Mouse (Mus musculus) ES-E14 (cell line): ENCODE data around the gene Hif1an. TPM values are rescaled to one million over a fixed set of nuclear protein-coding genes. Genes with fewer than 3 reads are reported as not detected.

Source experiments
- DNase-seq: peaks from one replicate; pipeline ENCODE4 v3.0.0-alpha.2; 2013; ENCODE audit warnings: low read depth, low spot score
- H3K27ac ChIP-seq: 2 replicates; pipeline ENCODE4 v1.5.1; 2012; ENCODE audit warnings: low read depth, mild to moderate bottlenecking, low read length, moderate library complexity, mixed read lengths; ENCODE audit not compliant: poor library complexity, insufficient read depth, severe bottlenecking
- H3K36me3 ChIP-seq: 2 replicates; pipeline ENCODE4 v1.6.1; 2012; ENCODE audit warnings: mild to moderate bottlenecking, low read length, moderate library complexity, mixed read lengths; ENCODE audit not compliant: control insufficient read depth, poor library complexity, insufficient read depth, severe bottlenecking
- H3K4me1 ChIP-seq, 2 experiments: fragments of 150-350 bp in 1 of 2; sonication (generic) in 1 of 2; 2 replicates each; pipeline ENCODE4 v1.6.1; 2012; ENCODE audit warnings: low read length in 2 of 2, mild to moderate bottlenecking in 1 of 2, mixed read lengths in 1 of 2; ENCODE audit not compliant: control insufficient read depth in 2 of 2, insufficient read depth in 2 of 2, poor library complexity in 1 of 2
- H3K4me3 ChIP-seq, 2 experiments: fragments of 150-350 bp in 1 of 2; sonication (generic) in 1 of 2; 2 replicates each; pipeline ENCODE4 v1.5.1; 2012; ENCODE audit warnings: low read length in 2 of 2, low read depth in 1 of 2, mild to moderate bottlenecking in 1 of 2, mixed read lengths in 1 of 2; ENCODE audit not compliant: insufficient read depth in 1 of 2, poor library complexity in 1 of 2, severe bottlenecking in 1 of 2
- H3K9ac ChIP-seq: 2 replicates; pipeline ENCODE4 v1.6.1; 2012; ENCODE audit warnings: low read depth, mild to moderate bottlenecking, low read length, mixed read lengths; ENCODE audit not compliant: poor library complexity, insufficient read depth, severe bottlenecking
- H3K9me3 ChIP-seq: fragments of 150-350 bp; sonication (generic); 2 replicates; pipeline ENCODE4 v1.6.1; 2012; ENCODE audit warnings: low read depth, mild to moderate bottlenecking, low read length; ENCODE audit not compliant: control insufficient read depth, insufficient read depth
- CHD2 ChIP-seq: IDR thresholded peaks from 2 replicates; pipeline ENCODE4 v1.6.1; 2014; ENCODE audit warnings: mild to moderate bottlenecking, low read depth, low read length, inconsistent platforms
- HCFC1 ChIP-seq: IDR thresholded peaks from 2 replicates; pipeline ENCODE4 v1.6.1; 2012; ENCODE audit warnings: low read length, inconsistent platforms, borderline replicate concordance; ENCODE audit not compliant: insufficient read depth
- MAFK ChIP-seq: IDR thresholded peaks from 2 replicates; pipeline ENCODE4 v1.6.1; 2014; ENCODE audit warnings: mild to moderate bottlenecking, low read depth, low read length, inconsistent platforms; ENCODE audit not compliant: insufficient read depth
- ZC3H11A ChIP-seq: IDR thresholded peaks from 2 replicates; pipeline ENCODE4 v1.6.1; 2012; ENCODE audit warnings: low read depth, mild to moderate bottlenecking, inconsistent platforms, low read length, borderline replicate concordance
- ZNF384 ChIP-seq: IDR thresholded peaks from 2 replicates; pipeline ENCODE4 v1.6.1; 2012; ENCODE audit warnings: low read depth, low read length, inconsistent platforms
- in situ Hi-C, 2 experiments: fragments of 600-800 bp; cut with MboI; formaldehyde crosslinking; loops; one replicate each; pipeline ENCODE4 v1.15.1; 2025; ENCODE audit warnings: low sequenced_read_pairs in 2 of 2, inconsistent platforms in 1 of 2; ENCODE audit not compliant: unreplicated experiment in 2 of 2
- total RNA-seq: library from RNA; depleted of rRNA; stranded (reverse); fragments of 300-350 nt; gene quantifications from 2 replicates; pipeline ENCODE4 v1.2.3, GENCODE M21; 2012

Gene Hif1an
- total RNA-seq, 1 experiment: 18.2 TPM

DNA sequence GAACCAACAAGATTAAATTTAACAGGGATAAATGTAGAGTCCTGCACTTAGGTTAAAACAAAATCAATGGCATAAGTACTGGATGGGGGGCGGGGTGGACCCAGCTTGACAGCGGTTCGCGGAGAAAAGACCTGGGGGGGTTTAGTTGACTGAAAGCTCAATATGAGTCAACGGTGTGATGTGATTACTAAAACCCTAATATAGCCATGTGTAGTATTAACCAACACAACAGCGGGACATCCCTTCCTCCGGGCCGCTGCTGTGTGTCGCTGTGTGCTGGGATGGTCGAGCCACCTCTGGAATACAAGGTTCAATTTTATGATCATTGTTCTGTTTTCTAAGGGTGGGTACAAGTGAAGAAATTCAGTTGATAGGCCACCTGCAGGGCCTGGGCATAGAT lies 19.5 kb downstream of the Hif1an start:
- in situ Hi-C loops: loop anchor here (5.0 to 25.0 kb wide), 4 partner anchors 155 to 313 kb away; no protein-coding TSS in a partner anchor
- Histone ChIP-seq H3K27ac (no peak overlapping the region), H3K9me3 (no peaks in the 10 kb centered on the region), H3K9ac (no peak overlapping the region), H3K4me1 (no peaks in the 10 kb centered on the region), H3K4me3 (no peak overlapping the region), H3K36me3 (no peaks in the 10 kb centered on the region)
- DNase-seq: no peak
- no peak for TF ChIP-seq ZNF384
- TF ChIP-seq MAFK: no peak
- no peak for TF ChIP-seq CHD2
- TF ChIP-seq HCFC1: no peak
- TF ChIP-seq ZC3H11A: no peak

DNA sequence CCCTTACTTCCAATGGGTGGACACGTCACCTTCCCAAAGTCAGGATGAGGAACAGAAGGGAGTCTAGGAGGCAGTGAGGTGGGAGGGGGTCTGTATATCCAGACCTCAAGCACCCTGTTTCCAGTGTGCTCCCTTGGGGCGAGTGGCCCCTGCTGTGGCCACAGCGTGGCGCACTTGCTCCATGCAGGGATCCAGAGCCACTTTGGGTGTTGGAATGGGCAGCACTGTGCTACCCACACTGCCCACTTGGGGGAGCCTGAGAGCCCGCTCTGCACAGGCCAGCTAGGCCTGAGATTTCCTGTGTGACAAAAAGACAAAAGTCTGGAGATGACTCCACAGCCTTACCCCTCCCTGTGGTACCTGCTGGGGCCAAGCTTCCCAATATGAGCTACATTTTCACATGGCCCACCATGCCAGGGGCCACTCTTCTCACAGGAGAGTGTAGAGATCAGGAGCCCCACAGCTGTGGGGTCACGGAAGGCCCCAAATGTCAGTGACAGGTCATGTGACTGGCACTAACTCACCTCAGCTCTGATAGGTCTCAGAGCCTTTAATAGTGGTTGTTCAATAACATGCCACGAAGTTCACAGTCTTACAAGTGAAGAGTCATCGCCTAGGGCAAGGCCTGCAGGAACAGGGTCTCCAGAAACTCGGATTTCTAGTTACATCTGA lies 20.1 kb downstream of the Hif1an start:
- H3K9ac ChIP-seq: no peak overlapping the region
- in situ Hi-C loops: loop anchor here (5.0 to 25.0 kb wide), 4 partner anchors 155 to 312 kb away; no protein-coding TSS in a partner anchor
- peak; percentile 80 for DNase-seq
- TF ChIP-seq ZNF384 (peak; percentile 68; the same call in 1 of the 2 replicates), HCFC1 (0 out of 2 replicates have a peak, but pooled peaks have one; percentile 54), ZC3H11A (peak; percentile 100), MAFK (no peak)
- H3K4me1 ChIP-seq: no peaks in the 10 kb centered on the region
- no peak overlapping the region for H3K27ac ChIP-seq
- H3K9me3 ChIP-seq: no peaks in the 10 kb centered on the region
- H3K36me3 ChIP-seq: no peaks in the 10 kb centered on the region
- H3K4me3 ChIP-seq: no peak overlapping the region

DNA sequence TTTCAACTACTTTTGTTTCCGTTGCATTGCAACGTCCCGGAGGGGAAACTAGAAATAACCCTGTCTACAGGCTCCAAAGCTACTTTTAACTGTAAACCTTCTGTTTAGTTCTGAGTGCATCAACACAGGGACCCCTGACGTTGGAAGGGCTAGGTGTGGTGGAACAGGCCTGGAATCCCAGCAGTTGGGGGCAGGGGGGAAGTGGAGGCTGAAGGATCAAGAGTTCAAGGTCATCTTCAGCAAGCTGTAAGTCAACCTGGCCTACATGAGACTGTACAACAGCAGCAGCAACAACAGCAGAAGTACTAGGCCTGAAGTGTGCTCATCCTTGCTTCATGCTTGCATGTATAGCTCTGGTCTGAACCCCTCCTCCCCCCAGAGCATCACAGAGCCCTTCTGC lies 25.4 kb downstream of the Hif1an start:
- Histone ChIP-seq H3K27ac (no peak overlapping the region), H3K9me3 (no peaks in the 10 kb centered on the region), H3K4me3 (no peak overlapping the region), H3K36me3 (no peaks in the 10 kb centered on the region), H3K9ac (no peak overlapping the region), H3K4me1 (peaks cover 4 to 18% of the 10 kb centered on the region in 2 experiments; a peak in 1 of 4 replicates)
- TF ChIP-seq MAFK (no peak), CHD2 (no peak), HCFC1 (no peak), ZNF384 (no peak), ZC3H11A (no peak)
- in situ Hi-C loops: loop anchor here in 1 of 2 experiments (10.0 to 25.0 kb wide), 2 partner anchors 149 to 307 kb away; no protein-coding TSS in a partner anchor
- no peak for DNase-seq

DNA sequence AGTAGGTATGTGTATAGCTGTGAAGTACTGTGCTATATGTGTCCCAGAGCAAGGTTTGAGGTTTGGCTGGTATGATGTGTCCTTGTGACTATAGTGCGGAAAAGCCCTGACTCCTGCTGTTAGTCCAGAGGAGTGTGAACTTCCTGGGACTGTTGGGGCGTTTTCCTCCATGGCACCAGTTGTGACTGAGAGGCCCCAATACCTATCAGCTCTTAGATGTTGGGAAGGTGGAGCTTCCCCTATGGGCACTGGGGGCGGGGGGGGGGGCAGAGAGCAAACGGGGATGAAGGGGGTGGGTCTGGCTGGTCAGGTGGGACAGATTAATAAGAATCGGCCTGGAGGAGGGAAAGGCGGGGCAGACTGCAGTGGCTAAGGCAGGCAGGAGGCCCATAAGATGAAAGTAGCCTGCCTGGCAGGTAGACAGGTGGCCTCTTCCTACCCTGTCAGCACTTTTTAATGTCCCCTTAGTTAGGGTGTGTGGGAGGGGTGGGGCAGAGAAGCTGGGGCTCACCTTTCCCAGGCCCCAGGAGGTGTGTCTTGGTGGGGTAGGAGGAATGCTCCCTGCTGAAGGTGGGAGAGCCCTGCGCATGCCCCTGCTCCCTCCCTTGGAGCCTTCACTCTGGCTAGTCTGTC lies 27.1 kb downstream of the Hif1an start:
- H3K4me1 ChIP-seq: peaks cover 4 to 18% of the 10 kb centered on the region in 2 experiments; a peak in 1 of 4 replicates
- H3K27ac ChIP-seq: no peak overlapping the region
- no peaks in the 10 kb centered on the region for H3K9me3 ChIP-seq
- TF ChIP-seq MAFK (peak; percentile 50; the same call in 1 of the 2 replicates), ZNF384 (no peak), ZC3H11A (no peak), HCFC1 (no peak)
- no peaks in the 10 kb centered on the region for H3K36me3 ChIP-seq
- H3K4me3 ChIP-seq: no peak overlapping the region
- in situ Hi-C loops: loop anchor here in 1 of 2 experiments (10.0 to 25.0 kb wide), 2 partner anchors 148 to 305 kb away; no protein-coding TSS in a partner anchor
- no peak overlapping the region for H3K9ac ChIP-seq
- no peak for DNase-seq
